Mouse (Mus musculus) olfactory bulb, adult 2 months (tissue): ENCODE measurements at regions not wholly inside any gene's neighbourhood (a gene's known extent, or its start where the extent isn't known, plus 50 kb on each side); places are given as distances from the start of the nearest gene placed in this dataset.

ENCODE experiments used
- H3K27ac ChIP-seq: fragments of 200-500 bp; 2 replicates; pipeline ENCODE4 v1.5.1; 2012; ENCODE audit warnings: low read depth, low read length; ENCODE audit not compliant: insufficient read depth
- H3K4me1 ChIP-seq: fragments of 200-500 bp; 2 replicates; pipeline ENCODE4 v1.6.1; 2012; ENCODE audit warnings: low read length; ENCODE audit not compliant: control insufficient read depth, insufficient read depth
- H3K4me3 ChIP-seq: fragments of 200-500 bp; 2 replicates; pipeline ENCODE4 v1.5.1; 2012; ENCODE audit warnings: mild to moderate bottlenecking, low read depth, low read length, moderate library complexity; ENCODE audit not compliant: insufficient read depth
- CTCF ChIP-seq: fragments of 200-500 bp; IDR thresholded peaks from 2 replicates; pipeline ENCODE4 v1.5.1; 2012; ENCODE audit warnings: low read depth, mild to moderate bottlenecking, low read length, moderate library complexity; ENCODE audit not compliant: insufficient read depth
- POLR2A ChIP-seq: fragments of 200-500 bp; IDR thresholded peaks from 2 replicates; pipeline ENCODE4 v1.6.1; 2012; ENCODE audit warnings: mild to moderate bottlenecking, low read depth, low read length, moderate library complexity; ENCODE audit not compliant: insufficient read depth
- WGBS: fragments of 180-500 bp; shearing (Covaris S2); methylation state at CpG from one replicate; pipeline ENCODE4 v1.1.7; 2018; 5-methylcytosine and 5-hydroxymethylcytosine counted together

- Histone ChIP-seq H3K4me3 (no peak overlapping the region), H3K4me1 (no peaks in the 10 kb centered on the region), H3K27ac (no peak overlapping the region)
- WGBS = 51% methylated on average over 5 of the region's 5 CpGs
- TF ChIP-seq CTCF = no peak
Measured at GRCm38 (mm10) chr9:94395215-94395614, 142.7 kb downstream of the 1190002N15Rik start.

- H3K27ac ChIP-seq = no peak overlapping the region
- TF ChIP-seq POLR2A = no peak
- no peak for TF ChIP-seq CTCF
Measured at GRCm38 (mm10) chr9:94386190-94386589, 151.7 kb downstream of the 1190002N15Rik start.

GRCm38 (mm10) chr9:94382293-94382692, 155.6 kb downstream of the 1190002N15Rik start:
- TF ChIP-seq POLR2A (no peak), CTCF (no peak)
- H3K4me1 ChIP-seq = peaks cover under 1% of the 10 kb centered on the region; the same call in 1 of the 2 replicates
- no peak overlapping the region for H3K4me3 ChIP-seq
- WGBS = 96% methylated on average over 2 of the region's 2 CpGs
- no peak overlapping the region for H3K27ac ChIP-seq

More at GRCm38 (mm10) chr9:94386190-94386589, 151.7 kb downstream of the 1190002N15Rik start:
- no peaks in the 10 kb centered on the region for H3K4me1 ChIP-seq
- no peak overlapping the region for H3K4me3 ChIP-seq

DNA sequence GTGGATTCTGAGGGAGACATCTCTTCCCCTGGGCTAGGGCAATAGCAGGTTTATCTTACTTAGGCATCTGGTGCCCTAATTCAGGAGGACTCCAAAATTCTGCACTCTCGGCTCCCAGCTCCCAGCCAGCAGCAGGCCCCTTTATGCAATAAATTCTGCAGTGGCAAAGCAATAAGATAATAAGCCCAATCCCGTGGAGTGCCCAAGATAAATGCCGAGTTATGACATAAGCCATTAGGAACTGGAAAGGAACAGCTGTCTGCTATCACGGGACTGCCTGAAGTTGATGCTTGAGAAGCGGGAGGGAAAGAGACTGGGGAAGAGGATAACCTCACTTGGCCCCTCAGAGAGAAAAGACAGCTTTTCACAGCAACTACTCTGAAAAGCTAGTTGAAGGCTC, 159.0 kb downstream of the 1190002N15Rik start:
- TF ChIP-seq POLR2A (no peak), CTCF (no peak)
- no peak overlapping the region for H3K27ac ChIP-seq
- 78% methylated on average over 5 of the region's 5 CpGs for WGBS

DNA sequence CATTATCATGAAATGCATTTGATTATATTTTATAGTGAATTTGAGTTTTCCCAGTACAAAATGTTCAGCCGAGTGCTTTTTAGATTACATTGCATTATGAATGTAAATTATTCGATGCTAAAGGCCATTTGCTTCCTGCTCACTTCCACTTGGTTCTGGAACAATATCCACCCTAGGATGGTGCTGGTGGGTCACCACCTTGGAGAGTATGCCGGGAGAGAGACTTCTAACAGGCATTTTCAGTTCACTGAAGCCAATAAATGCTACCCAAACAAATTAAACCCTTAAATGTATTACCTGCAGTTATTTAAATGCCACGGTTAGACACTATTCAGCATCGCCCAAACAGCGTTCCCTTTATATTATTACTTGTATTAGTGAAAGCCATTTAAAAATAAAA, 159.6 kb downstream of the 1190002N15Rik start:
- Histone ChIP-seq H3K4me1 (peaks cover 2% of the 10 kb centered on the region; the same call in 1 of the 2 replicates), H3K27ac (no peak overlapping the region), H3K4me3 (no peak overlapping the region)
- WGBS = 89% methylated on average over 6 of the region's 6 CpGs
- TF ChIP-seq CTCF (no peak), POLR2A (no peak)

More for the DNA sequence above, 159.0 kb downstream of the 1190002N15Rik start:
- H3K4me3 ChIP-seq = no peak overlapping the region
- H3K4me1 ChIP-seq = peaks cover 2% of the 10 kb centered on the region; the same call in 1 of the 2 replicates

DNA sequence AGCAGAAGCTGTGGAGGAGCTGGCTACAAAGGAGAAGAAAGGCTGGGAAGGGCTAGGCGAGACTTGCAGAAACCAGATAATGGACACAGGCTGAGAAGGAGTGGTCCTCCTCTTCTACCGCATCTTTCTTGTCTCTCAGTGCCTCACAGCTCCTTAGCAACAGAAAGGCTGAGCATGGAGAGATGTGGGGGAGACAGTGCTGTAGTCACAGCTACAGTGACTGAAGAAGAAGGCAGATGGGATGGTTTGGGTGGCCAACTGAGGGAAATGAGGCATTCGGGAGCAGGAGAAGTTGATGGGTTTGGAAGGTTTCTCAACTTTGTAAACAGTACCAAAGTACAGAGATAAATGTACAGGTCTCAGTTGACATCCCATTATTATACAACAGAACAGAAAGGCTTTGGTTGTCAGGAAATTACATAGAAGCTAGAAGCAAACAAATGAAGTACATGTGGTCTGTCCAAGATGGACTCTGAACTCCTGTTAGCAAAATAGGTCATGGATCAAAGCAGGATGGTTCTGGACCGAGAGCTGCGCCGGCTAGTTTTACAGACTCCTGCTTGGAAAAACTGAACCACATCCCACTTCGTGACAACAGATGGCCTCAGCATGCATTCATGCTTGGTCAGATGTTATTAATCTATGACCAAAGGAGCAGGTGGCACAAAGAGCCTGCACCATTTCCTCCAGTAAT, 160.4 kb downstream of the 1190002N15Rik start:
- 53% methylated on average over 7 of the region's 7 CpGs for WGBS
- Histone ChIP-seq H3K4me3 (no peak overlapping the region), H3K4me1 (peaks cover 2% of the 10 kb centered on the region; the same call in 1 of the 2 replicates), H3K27ac (no peak overlapping the region)
- TF ChIP-seq CTCF (no peak), POLR2A (no peak)

GRCm38 (mm10) chr9:94370976-94371375, 166.9 kb downstream of the 1190002N15Rik start:
- WGBS = 53% methylated on average over 2 of the region's 2 CpGs
- Histone ChIP-seq H3K4me3 (no peak overlapping the region), H3K4me1 (no peaks in the 10 kb centered on the region), H3K27ac (no peak overlapping the region)
- TF ChIP-seq CTCF (no peak), POLR2A (no peak)

DNA sequence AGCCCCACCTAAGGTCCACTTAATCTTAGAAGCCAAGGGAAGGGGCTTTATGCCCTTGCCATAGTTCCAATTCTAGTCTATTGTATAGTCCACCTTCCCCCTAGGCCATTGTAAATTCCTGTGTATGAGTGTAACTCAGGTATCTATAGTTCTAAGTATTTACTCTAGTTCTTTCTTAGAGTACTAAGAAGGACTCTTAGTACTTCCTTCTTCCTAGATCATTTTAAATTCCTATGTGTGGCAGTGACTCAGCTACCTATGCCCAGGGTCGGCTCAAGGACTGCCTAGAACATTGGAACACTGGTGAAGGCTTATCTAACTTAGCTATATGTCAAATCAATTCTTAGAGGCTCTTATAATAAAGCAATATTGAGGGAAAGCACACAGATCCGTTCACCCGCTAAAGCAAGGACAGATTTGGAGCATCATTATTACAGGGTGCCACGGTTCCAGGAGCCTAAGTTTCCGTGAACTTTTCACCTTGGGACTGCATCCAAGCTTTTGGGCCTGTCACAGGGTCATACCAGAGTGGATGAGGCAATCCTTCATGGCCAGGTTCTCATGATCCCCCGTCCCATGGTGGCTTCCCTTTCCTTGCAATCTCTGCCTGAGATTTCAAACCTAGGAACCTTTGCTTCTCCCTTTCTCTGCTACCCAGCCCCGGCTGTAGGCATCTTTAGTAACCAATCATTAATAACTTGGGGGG, 169.5 kb downstream of the 1190002N15Rik start:
- Histone ChIP-seq H3K4me3 (no peak overlapping the region), H3K4me1 (no peaks in the 10 kb centered on the region), H3K27ac (no peak overlapping the region)
- 89% methylated on average over 7 of the region's 7 CpGs for WGBS
- TF ChIP-seq CTCF = no peak
- no peak for TF ChIP-seq POLR2A

DNA sequence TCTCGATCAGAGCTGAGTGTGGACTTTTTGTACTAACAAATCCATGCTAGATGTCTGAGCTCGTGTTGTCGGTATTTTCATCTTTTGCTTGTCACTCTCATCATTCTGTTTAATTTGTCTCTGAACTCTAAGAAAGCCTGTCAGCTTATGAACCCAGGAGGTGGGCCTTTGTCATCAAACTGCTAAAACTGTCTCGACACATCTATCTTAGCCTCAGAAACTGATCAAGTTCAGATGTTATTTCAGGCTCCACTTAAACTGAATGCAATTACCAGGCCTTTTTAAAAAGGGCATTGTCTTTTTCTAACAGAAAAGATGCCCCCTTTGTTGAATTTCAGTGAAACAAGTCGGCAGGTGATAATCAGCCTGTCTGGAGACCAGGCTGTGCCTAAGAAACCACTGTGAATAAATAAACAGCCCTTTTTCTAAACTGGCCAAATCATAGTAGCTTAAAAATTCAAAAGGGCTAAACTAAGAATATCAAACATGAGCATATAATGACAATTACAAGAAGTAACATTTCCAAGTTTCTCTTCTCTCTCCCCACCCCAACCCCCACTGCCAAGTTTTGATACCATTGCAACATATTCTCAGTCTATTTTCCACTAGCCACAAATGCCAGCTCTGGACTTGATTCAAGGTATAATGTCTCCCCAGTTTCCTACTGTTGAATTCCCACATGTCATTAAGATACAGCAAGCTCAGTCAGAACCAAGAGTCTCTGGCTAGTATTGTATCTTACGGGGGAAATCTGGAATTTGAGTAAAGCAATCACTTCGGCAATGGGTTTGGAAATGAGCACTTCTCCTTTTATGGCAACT, 175.8 kb downstream of the 1190002N15Rik start:
- 47% methylated on average over 7 of the region's 7 CpGs for WGBS
- Histone ChIP-seq H3K4me1 (no peaks in the 10 kb centered on the region), H3K27ac (no peak overlapping the region), H3K4me3 (no peak overlapping the region)
- TF ChIP-seq CTCF (no peak), POLR2A (no peak)
